8 mouse cellular contexts compared by ENCODE assay signal in the genomic region with DNA sequence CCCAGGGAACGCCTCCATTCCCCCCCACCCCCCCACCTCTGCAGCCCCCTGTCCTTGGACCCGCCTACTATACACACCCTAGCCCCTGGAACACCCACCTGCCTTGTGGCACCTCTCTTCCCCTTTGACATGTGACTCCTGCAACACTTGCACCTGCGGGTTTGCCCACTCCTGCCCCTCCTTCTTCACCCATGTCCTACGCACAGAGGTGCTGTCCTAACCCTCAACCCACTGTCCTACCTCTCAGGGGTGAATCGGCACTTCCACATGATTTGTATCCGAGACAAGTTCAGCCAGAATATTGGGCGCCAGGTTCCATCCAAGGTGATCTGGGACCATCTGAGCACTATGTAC. TPM values are rescaled to one million over a fixed set of nuclear protein-coding genes. Genes with fewer than 3 reads are reported as not detected.
DNase-seq lines count a peak whose midpoint lies in the region; ATAC-seq and TF ChIP-seq lines count a peak whose summit lies in the region.

No protein-coding gene starts in this region.

- H3K36me3 ChIP-seq in heart, adult 2 months (ENCODE audit: control insufficient read depth, insufficient read depth, low read length) = no peaks in the 10 kb centered on the region
- peaks cover 30% of the 10 kb centered on the region for H3K36me3 ChIP-seq in hindbrain, embryonic 14.5 days (replicated peaks; ENCODE audit: control insufficient read depth, insufficient read depth)
- peaks cover 17% of the 10 kb centered on the region for H3K36me3 ChIP-seq in liver, postnatal 0 days (replicated peaks; ENCODE audit: insufficient read depth, low read length)

- TF ChIP-seq POLR2A in heart, adult 2 months (IDR thresholded peaks at IDR 0.05; ENCODE audit: insufficient read depth, low read depth, low read length) = no peak

- H3K9me3 ChIP-seq in hindbrain, embryonic 14.5 days (ENCODE audit: control insufficient read depth, low read length) = no peaks in the 10 kb centered on the region
- no peaks in the 10 kb centered on the region for H3K9me3 ChIP-seq in liver, postnatal 0 days (ENCODE audit: low read length)

- no peak for TF ChIP-seq CTCF in heart, adult 2 months (IDR thresholded peaks at IDR 0.05)
- TF ChIP-seq CTCF in liver, postnatal 0 days (IDR thresholded peaks at IDR 0.05; ENCODE audit: low read depth) = no peak

- H3K27me3 ChIP-seq in heart, adult 2 months (ENCODE audit: control insufficient read depth, insufficient read depth, low read length) = no peaks in the 10 kb centered on the region
- no peaks in the 10 kb centered on the region for H3K27me3 ChIP-seq in hindbrain, embryonic 14.5 days (ENCODE audit: control insufficient read depth, insufficient read depth, low read length)
- H3K27me3 ChIP-seq in liver, postnatal 0 days (ENCODE audit: insufficient read depth, low read length) = no peaks in the 10 kb centered on the region

- peak overlapping the region; percentile 95 for H3K27ac ChIP-seq in heart, adult 2 months
- H3K27ac ChIP-seq in hindbrain, embryonic 14.5 days = no peak overlapping the region
- H3K27ac ChIP-seq in liver, postnatal 0 days (ENCODE audit: low read depth) = peak overlapping the region; percentile 78

- H3K4me2 ChIP-seq in hindbrain, embryonic 14.5 days (replicated peaks) = peak overlapping the region; percentile 78
- H3K4me2 ChIP-seq in liver, postnatal 0 days (ENCODE audit: low read depth, low read length) = peak overlapping the region; percentile 99

- peak in 1 of 2 experiments; percentile 19 for DNase-seq in heart, adult 2 months
- DNase-seq in heart, postnatal 14 days = no peak
- peak; percentile 27 for DNase-seq in T-cell, adult 2 months (ENCODE audit: low spot score)
- DNase-seq in hindbrain, embryonic 14.5 days (ENCODE audit: low spot score) = no peak
- DNase-seq in liver, postnatal 0 days = no peak
- peak; percentile 38 for DNase-seq in thymus, postnatal 25 days
- no peak for DNase-seq in left cerebral cortex, adult 11 months (ENCODE audit: low spot score)
- no peak for DNase-seq in layer of hippocampus, postnatal 10 days (ENCODE audit: low spot score in 2 of 2)

- peak overlapping the region; percentile 61 for H3K4me3 ChIP-seq in heart, adult 2 months
- peak overlapping the region; percentile 87 for H3K4me3 ChIP-seq in hindbrain, embryonic 14.5 days (replicated peaks; ENCODE audit: low read length)
- H3K4me3 ChIP-seq in liver, postnatal 0 days (ENCODE audit: low read depth, low read length) = peak overlapping the region; percentile 94

- TF ChIP-seq EP300 in heart, adult 2 months (IDR thresholded peaks at IDR 0.05; ENCODE audit: insufficient read depth, low read depth, low read length) = no peak
- no peak for TF ChIP-seq EP300 in liver, postnatal 0 days (IDR thresholded peaks at IDR 0.05; ENCODE audit: low read depth)

- H3K4me1 ChIP-seq in heart, adult 2 months (ENCODE audit: control insufficient read depth, insufficient read depth, low read length) = peaks cover 7% of the 10 kb centered on the region
- H3K4me1 ChIP-seq in hindbrain, embryonic 14.5 days (replicated peaks; ENCODE audit: control insufficient read depth, insufficient read depth, low read length) = peaks cover 15% of the 10 kb centered on the region
- peaks cover 16% of the 10 kb centered on the region for H3K4me1 ChIP-seq in liver, postnatal 0 days (ENCODE audit: insufficient read depth)

- peak overlapping the region; percentile 96 for H3K9ac ChIP-seq in heart, adult 2 months (ENCODE audit: low read depth, low read length)
- peak overlapping the region; percentile 96 for H3K9ac ChIP-seq in hindbrain, embryonic 14.5 days
- peak overlapping the region; percentile 97 for H3K9ac ChIP-seq in liver, postnatal 0 days (replicated peaks)

- H3K79me2 ChIP-seq in heart, adult 2 months (replicated peaks; ENCODE audit: control insufficient read depth, insufficient read depth, low read length) = no peaks in the 10 kb centered on the region

- intact Hi-C loops in heart, adult 2 months (cut with DNase I) = loop anchor here (5.0 kb wide), 3 partner anchors 119 to 306 kb away; a partner anchor contains a TSS
- intact Hi-C loops in heart, postnatal 14 days (cut with DNase I) = no loop called here

- ATAC-seq in hindbrain, embryonic 14.5 days (ENCODE audit: low FRiP score) = peak; percentile 39
- peak; percentile 38 for ATAC-seq in liver, postnatal 0 days

- WGBS in heart, adult 2 months = 21% methylated on average over 7 of the region's 7 CpGs
- WGBS in hindbrain, embryonic 14.5 days = 27% methylated on average over 7 of the region's 7 CpGs
- WGBS in liver, postnatal 0 days (ENCODE audit: insufficient replicate concordance) = 12% methylated on average over 7 of the region's 7 CpGs

RNA-seq across cellular contexts. Expression of a gene that starts 2.0 kb away (rescaled TPM):
- total RNA-seq in heart, adult 2 months (2021) = 10 to 100 TPM; 15.5 to 15.7 TPM
- polyA plus RNA-seq in heart, adult 2 months (2012; rRNA removed) = 14.7 and 15.4 TPM in 2 replicates
- total RNA-seq in heart, postnatal 14 days (2021) = 10 to 100 TPM; 14.5 to 14.8 TPM
- 35.4 and 38.2 TPM in 2 replicates for polyA plus RNA-seq in hindbrain, embryonic 14.5 days (2014; fragmentation: Nextera tagmentation; extraction: Ambion mirVana)
- polyA plus RNA-seq in liver, postnatal 0 days (2015; fragmentation: Nextera tagmentation; extraction: Ambion mirVana) = 7.3 and 7.5 TPM in 2 replicates
- total RNA-seq in layer of hippocampus, postnatal 10 days (2021) = 10 to 100 TPM; 21.1 to 27.7 TPM

RNA-seq across cellular contexts. Expression of a gene that starts 5.9 kb away (rescaled TPM):
- 10 to 100 TPM; 29.7 to 35.3 TPM for total RNA-seq in heart, adult 2 months (2021)
- 23.4 and 42.0 TPM in 2 replicates for polyA plus RNA-seq in heart, adult 2 months (2012; rRNA removed)
- 10 to 100 TPM; 37.7 to 38.2 TPM for total RNA-seq in heart, postnatal 14 days (2021)
- 88.4 and 90.2 TPM in 2 replicates for polyA plus RNA-seq in hindbrain, embryonic 14.5 days (2014; fragmentation: Nextera tagmentation; extraction: Ambion mirVana)
- 22.7 and 24.9 TPM in 2 replicates for polyA plus RNA-seq in liver, postnatal 0 days (2015; fragmentation: Nextera tagmentation; extraction: Ambion mirVana)
- total RNA-seq in layer of hippocampus, postnatal 10 days (2021) = 10 to 100 TPM; 74.6 to 76.7 TPM

RNA-seq across cellular contexts. Expression of a gene that starts 14.5 kb away (rescaled TPM):
- under 1 TPM in 1 of 2 experiments, not detected in 1; 0.29 TPM for total RNA-seq in heart, adult 2 months (2021)
- polyA plus RNA-seq in heart, adult 2 months (2012; rRNA removed) = 0.29 and 0.57 TPM in 2 replicates
- total RNA-seq in heart, postnatal 14 days (2021) = under 1 TPM; 0.46 to 0.50 TPM
- polyA plus RNA-seq in hindbrain, embryonic 14.5 days (2014; fragmentation: Nextera tagmentation; extraction: Ambion mirVana) = 61.4 and 65.7 TPM in 2 replicates
- 0.41 and 0.63 TPM in 2 replicates for polyA plus RNA-seq in liver, postnatal 0 days (2015; fragmentation: Nextera tagmentation; extraction: Ambion mirVana)
- total RNA-seq in layer of hippocampus, postnatal 10 days (2021) = 10 to 100 TPM; 26.4 to 39.4 TPM

RNA-seq across cellular contexts. Expression of a gene that starts 59.4 kb away (rescaled TPM):
- not detected for total RNA-seq in heart, adult 2 months (2021)
- polyA plus RNA-seq in heart, adult 2 months (2012; rRNA removed) = 0.12 and 0.18 TPM in 2 replicates
- under 1 TPM in 1 of 2 experiments, not detected in 1; 0.12 TPM for total RNA-seq in heart, postnatal 14 days (2021)
- polyA plus RNA-seq in hindbrain, embryonic 14.5 days (2014; fragmentation: Nextera tagmentation; extraction: Ambion mirVana) = 0.87 and 0.99 TPM in 2 replicates
- not detected in 2 replicates for polyA plus RNA-seq in liver, postnatal 0 days (2015; fragmentation: Nextera tagmentation; extraction: Ambion mirVana)
- total RNA-seq in layer of hippocampus, postnatal 10 days (2021) = 1 to 10 TPM; 3.4 to 3.9 TPM

Comparison
In these comparisons a context has a peak if more than half of its experiments do, and no peak if none do; other contexts are left out.
1. DNase-seq: peak in T-cell, adult 2 months (single experiment) and thymus, postnatal 25 days (single experiment); none in heart, postnatal 14 days (0 of 2), hindbrain, embryonic 14.5 days (single experiment), liver, postnatal 0 days (single experiment), left cerebral cortex, adult 11 months (single experiment) and layer of hippocampus, postnatal 10 days (0 of 2).
2. RNA of a gene that starts 14.5 kb away (total RNA-seq): 26.4 to 39.4 TPM in layer of hippocampus, postnatal 10 days; 0.46 to 0.50 TPM in heart, postnatal 14 days and 0.29 TPM in heart, adult 2 months; every median in the first group is over 10 times any median in the second.
3. Peak in every context shown above with its lines, with median percentiles within 50 percentile points of each other: H3K4me3 ChIP-seq and H3K9ac ChIP-seq.